Mouse (Mus musculus) limb, embryonic 12.5 days (tissue): ENCODE measurements around the gene Tent4b. TPM values are rescaled to one million over a fixed set of nuclear protein-coding genes. Genes with fewer than 3 reads are reported as not detected.

ENCODE experiments used
- ATAC-seq: fragments of 200-750 bp; cut with Nextera tagmentation; 2 replicates; pipeline ENCODE4 v1.8.0; 2017; ENCODE audit warnings: low read depth, moderate TSS enrichment; ENCODE audit not compliant: insufficient number of reproducible peaks, insufficient read depth, low FRiP score, low TSS enrichment
- H3K27ac ChIP-seq: fragments of 300-500 bp; sonication (generic); 2 replicates; pipeline ENCODE4 v1.5.1; 2016; ENCODE audit warnings: mild to moderate bottlenecking, moderate library complexity
- H3K27me3 ChIP-seq: fragments of 300-500 bp; sonication (generic); 2 replicates; pipeline ENCODE4 v1.6.1; 2016; ENCODE audit warnings: mild to moderate bottlenecking, moderate library complexity
- H3K36me3 ChIP-seq: fragments of 300-500 bp; sonication (generic); 2 replicates; pipeline ENCODE4 v1.6.1; 2016; ENCODE audit warnings: mild to moderate bottlenecking, moderate library complexity
- H3K4me1 ChIP-seq: fragments of 300-500 bp; sonication (generic); replicated peaks from 2 replicates; pipeline ENCODE4 v1.6.1; 2016
- H3K4me2 ChIP-seq: fragments of 300-500 bp; sonication (generic); 2 replicates; pipeline ENCODE4 v1.6.1; 2016; ENCODE audit warnings: mild to moderate bottlenecking, moderate library complexity
- H3K4me3 ChIP-seq: fragments of 300-500 bp; sonication (generic); replicated peaks from 2 replicates; pipeline ENCODE4 v1.5.1; 2016; ENCODE audit warnings: mild to moderate bottlenecking
- H3K9ac ChIP-seq: fragments of 300-500 bp; sonication (generic); replicated peaks from 2 replicates; pipeline ENCODE4 v1.6.1; 2016; ENCODE audit warnings: mild to moderate bottlenecking, moderate library complexity
- H3K9me3 ChIP-seq: fragments of 300-500 bp; sonication (generic); 2 replicates; pipeline ENCODE4 v1.6.1; 2016; ENCODE audit warnings: mild to moderate bottlenecking, moderate library complexity
- WGBS: fragments of 180-500 bp; shearing (Covaris S2); methylation state at CpG from one replicate; pipeline ENCODE4 v1.1.7; 2016; 5-methylcytosine and 5-hydroxymethylcytosine counted together
- polyA plus RNA-seq: library from polyadenylated mRNA; unstranded; fragments of >200 nt; fragmentation: Nextera tagmentation; extraction: Ambion mirVana; gene quantifications from 2 replicates; pipeline ENCODE4 v1.2.1, GENCODE M21; 2016

The Tent4b gene
- 10.4 and 11.9 TPM in 2 replicates for polyA plus RNA-seq

DNA sequence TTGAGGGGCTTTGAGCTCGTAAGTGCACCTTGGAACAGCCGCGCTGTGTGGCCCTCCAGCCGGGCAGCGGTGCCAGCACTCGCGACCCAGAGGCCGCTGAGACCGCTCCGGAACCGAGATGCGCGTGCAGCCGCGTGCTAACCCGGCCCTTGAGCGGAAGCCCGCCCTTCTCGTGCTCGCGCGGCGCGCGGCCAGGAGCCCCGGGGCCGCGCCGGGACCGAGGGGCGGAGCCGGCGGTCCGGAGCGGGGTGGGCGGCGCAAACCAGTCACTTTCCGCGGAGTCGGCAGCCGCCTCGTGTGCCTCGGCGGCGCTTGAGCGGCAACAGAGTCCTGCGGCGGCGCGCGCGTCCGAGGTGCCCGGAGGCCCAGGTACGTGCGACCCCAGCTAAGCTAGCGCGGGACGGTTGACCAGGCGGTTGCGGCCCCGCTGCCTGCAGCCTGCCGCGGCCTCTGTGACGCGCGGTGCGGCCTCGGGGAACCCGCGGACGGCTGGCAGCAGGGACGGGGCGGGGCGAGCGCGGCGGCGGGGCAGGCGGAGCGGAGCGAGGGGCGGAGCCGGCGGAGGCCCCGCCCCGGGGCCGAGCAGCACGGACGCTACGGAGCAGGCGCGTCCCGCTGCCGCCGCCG, at the start of gene Tent4b:
Gene Tent4b, plus strand, starts transcription at position 269 of the 627 bp plus-strand sequence.
- H3K36me3 ChIP-seq, result 0 out of 2 replicates have a peak, but pooled peaks cover 6% of the 10 kb centered on the region
- WGBS, result under 1% methylated on average over 72 of the region's 97 CpGs
- H3K4me3 ChIP-seq, result peak within 1 kb of the TSS; percentile 77
- H3K9me3 ChIP-seq, result no peaks in the 10 kb centered on the region
- H3K27ac ChIP-seq, result peak within 1 kb of the TSS; percentile 96
- H3K9ac ChIP-seq, result peak within 1 kb of the TSS; percentile 82
- peak; percentile 88 for ATAC-seq
- peak within 1 kb of the TSS; percentile 97 for H3K4me2 ChIP-seq
- no peaks in the 10 kb centered on the region for H3K27me3 ChIP-seq
- H3K4me1 ChIP-seq, result peaks cover 27% of the 10 kb centered on the region

DNA sequence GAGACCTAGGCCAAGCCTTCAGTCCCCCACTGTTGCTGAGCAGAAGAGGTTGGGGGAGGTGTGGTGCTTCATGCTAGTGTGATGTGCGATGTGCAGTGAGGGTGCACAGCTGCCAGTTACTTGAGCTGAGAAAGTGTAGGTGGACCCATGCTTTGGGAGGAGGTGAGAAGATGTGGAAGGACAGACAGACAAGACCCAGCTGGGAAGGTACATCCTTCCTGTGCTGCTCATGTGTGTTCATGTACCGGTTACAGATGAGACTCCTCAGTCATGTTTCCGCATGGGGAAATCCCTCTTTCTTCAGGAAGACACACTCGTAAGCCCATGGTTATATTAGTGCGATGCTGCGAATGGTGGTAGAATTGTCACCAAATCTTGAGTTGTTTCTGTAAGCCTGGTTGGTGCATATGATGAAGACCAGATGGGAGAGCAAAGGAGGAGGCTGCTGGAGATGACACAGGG, 48.1 kb upstream of the Tent4b start:
- H3K36me3 ChIP-seq, result peaks cover 81% of the 10 kb centered on the region
- 94% methylated on average over 6 of the region's 6 CpGs for WGBS

DNA sequence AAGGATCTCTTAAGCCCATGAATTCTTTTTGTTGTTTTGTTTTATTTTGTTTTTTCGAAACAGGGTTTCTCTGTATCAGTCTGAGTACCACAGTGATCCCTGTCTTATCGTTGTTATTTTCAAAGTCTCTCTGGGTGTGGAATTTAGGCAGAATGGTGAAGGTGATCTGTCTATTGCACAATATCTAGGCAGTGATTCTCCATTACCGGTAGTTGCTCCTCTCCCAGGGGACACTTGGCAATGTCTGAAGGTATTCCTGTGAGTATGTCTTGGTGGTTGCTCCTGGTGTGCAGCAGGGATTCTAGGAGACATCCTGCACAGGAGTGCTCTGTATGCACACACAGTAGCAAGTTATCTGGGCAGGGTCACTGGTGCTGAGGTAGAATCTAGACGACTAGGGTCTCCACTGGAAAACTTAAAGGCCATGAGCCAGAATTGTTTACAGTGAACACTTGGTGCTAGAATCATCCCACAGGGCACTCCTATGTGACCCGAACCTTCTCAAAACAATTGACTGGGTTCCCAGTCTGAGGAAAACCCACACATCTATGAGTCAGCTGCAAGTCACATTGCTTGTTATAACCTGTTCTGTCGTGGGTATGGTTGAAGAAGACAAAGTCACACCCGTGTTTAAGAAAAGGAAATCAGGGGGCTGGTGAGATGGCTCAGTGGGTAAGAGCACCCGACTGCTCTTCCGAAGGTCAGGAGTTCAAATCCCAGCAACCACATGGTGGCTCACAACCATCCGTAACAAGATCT, 38.6 kb upstream of the Tent4b start:
- Histone ChIP-seq H3K4me1 (no peaks in the 10 kb centered on the region), H3K9ac (no peak overlapping the region), H3K27ac (no peak overlapping the region), H3K4me3 (no peak overlapping the region), H3K27me3 (no peaks in the 10 kb centered on the region), H3K36me3 (peaks cover 94% of the 10 kb centered on the region), H3K4me2 (no peak overlapping the region), H3K9me3 (no peaks in the 10 kb centered on the region)
- WGBS, result 91% methylated on average over 10 of the region's 10 CpGs
- ATAC-seq, result no peak

More for the DNA sequence above, 48.1 kb upstream of the Tent4b start:
- H3K27ac ChIP-seq, result no peak overlapping the region
- H3K4me2 ChIP-seq, result no peak overlapping the region
- ATAC-seq, result no peak
- H3K4me1 ChIP-seq, result no peaks in the 10 kb centered on the region
- H3K4me3 ChIP-seq, result no peak overlapping the region
- no peaks in the 10 kb centered on the region for H3K9me3 ChIP-seq
- H3K9ac ChIP-seq, result no peak overlapping the region
- H3K27me3 ChIP-seq, result no peaks in the 10 kb centered on the region

DNA sequence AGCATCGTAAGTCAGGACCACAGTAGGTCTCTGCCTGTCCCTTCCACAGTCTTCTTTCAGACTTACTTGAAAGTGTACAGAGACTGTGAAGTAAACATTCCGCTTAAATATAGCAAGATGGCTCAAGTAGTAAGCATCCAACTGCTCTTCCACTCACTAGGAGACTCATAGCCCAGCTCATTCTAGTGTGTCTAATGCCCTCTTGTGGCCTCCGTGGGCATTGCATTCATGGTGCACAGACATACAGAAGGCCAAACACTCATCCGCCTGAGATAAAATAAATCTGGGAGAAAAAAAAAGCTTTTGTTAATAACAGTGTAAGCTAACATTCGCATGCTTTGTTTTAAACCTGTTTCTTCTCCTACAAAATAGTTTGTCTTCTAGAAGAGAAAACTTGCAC, 37.6 kb upstream of the Tent4b start:
- no peaks in the 10 kb centered on the region for H3K9me3 ChIP-seq
- H3K27ac ChIP-seq, result no peak overlapping the region
- H3K27me3 ChIP-seq, result no peaks in the 10 kb centered on the region
- ATAC-seq, result no peak
- H3K4me1 ChIP-seq, result no peaks in the 10 kb centered on the region
- 77% methylated on average over 5 of the region's 5 CpGs for WGBS
- H3K9ac ChIP-seq, result no peak overlapping the region
- H3K36me3 ChIP-seq, result peaks cover 94% of the 10 kb centered on the region
- H3K4me3 ChIP-seq, result no peak overlapping the region
- H3K4me2 ChIP-seq, result no peak overlapping the region

DNA sequence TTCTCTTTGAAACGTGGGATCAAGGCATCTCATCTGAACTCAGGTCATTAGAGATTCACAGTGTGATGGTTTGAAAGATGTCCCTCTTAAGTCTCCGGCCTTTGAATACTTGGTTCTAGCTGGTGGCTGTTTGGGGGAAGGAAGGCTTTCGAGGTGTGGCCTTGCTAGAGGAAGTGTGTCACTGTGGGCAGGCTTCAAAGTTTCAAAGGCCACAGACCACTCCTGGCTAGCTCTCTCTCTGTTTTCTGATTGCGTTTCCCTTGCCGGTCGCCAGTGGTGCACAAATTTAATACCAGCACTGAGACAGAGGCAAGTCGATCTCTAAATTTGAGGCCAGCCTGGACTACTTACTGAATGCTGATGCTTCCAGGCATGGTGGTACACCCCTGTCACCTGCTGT, 23.7 kb upstream of the Tent4b start:
- Histone ChIP-seq H3K9ac (no peak overlapping the region), H3K9me3 (no peaks in the 10 kb centered on the region), H3K36me3 (peaks cover 21% of the 10 kb centered on the region), H3K4me1 (no peaks in the 10 kb centered on the region), H3K4me3 (no peak overlapping the region), H3K4me2 (no peak overlapping the region), H3K27me3 (no peaks in the 10 kb centered on the region), H3K27ac (no peak overlapping the region)
- no peak for ATAC-seq
- 90% methylated on average over 7 of the region's 7 CpGs for WGBS

DNA sequence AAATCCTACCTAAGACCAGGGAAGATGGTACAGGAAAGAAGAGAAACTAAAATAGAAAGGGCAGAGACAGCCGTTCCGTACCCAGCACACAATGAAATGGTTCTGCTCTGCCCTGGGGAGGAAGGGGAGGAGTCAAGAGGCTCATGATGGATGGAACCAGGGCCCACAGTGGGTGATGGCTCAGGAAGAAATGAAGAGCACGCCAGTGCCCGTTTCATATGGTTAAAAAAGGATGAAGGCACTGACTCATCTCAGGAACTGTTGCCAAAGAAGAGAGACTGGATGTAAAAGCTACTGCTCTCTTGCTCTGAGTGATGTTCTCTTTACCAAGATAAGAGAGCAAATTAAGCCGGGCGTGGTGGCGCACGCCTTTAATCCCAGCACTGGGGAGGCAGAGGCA, 21.7 kb upstream of the Tent4b start:
- no peak overlapping the region for H3K27ac ChIP-seq
- H3K27me3 ChIP-seq, result no peaks in the 10 kb centered on the region
- H3K36me3 ChIP-seq, result peaks cover 9% of the 10 kb centered on the region
- no peak for ATAC-seq
- WGBS, result 95% methylated on average over 8 of the region's 8 CpGs
- no peaks in the 10 kb centered on the region for H3K4me1 ChIP-seq
- no peak overlapping the region for H3K4me2 ChIP-seq
- H3K4me3 ChIP-seq, result no peak overlapping the region
- H3K9ac ChIP-seq, result no peak overlapping the region
- H3K9me3 ChIP-seq, result no peaks in the 10 kb centered on the region

DNA sequence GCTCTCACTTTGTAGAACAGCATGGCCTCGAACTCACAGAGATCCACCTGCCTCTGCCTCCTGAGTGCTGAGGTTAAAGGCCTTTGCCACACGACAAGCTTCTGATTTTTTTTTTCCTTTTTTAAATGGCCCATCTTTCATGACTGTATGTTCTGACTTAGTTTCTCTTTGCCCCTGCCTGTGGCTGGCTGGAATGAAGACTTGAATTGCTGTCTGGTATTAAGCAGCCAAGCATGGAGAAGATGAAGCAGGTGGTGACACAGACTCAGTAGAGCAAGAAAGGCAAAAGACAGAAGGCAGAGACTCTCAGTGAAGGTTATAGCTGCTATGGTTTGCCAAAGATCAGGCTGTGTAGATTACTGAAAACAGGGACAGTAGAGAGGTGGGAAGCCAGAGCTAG, 15.9 kb upstream of the Tent4b start:
- no peaks in the 10 kb centered on the region for H3K36me3 ChIP-seq
- 82% methylated on average over 2 of the region's 2 CpGs for WGBS

DNA sequence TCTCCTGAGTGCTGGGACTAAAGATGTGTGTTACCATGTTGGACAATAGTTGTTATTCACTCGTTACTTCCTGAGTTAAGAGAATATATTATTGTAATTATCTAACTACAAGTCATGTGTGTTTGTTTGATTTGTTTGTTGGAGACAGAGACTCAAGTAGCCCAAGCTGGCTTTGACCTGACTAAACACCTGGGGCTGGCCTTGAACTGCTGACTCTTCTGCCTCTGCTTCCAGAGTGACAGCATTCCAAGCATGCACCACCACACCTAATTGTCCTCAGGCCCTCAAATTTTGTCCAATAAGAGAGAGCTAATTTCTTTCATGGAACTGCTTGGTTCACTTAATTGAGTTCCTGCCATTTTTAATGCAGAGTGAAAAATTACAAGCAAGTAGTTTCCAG, 14.1 kb upstream of the Tent4b start:
- no peak for ATAC-seq
- Histone ChIP-seq H3K4me1 (no peaks in the 10 kb centered on the region), H3K27ac (no peak overlapping the region), H3K36me3 (no peaks in the 10 kb centered on the region), H3K4me2 (no peak overlapping the region), H3K9me3 (no peaks in the 10 kb centered on the region), H3K27me3 (no peaks in the 10 kb centered on the region), H3K9ac (no peak overlapping the region), H3K4me3 (no peak overlapping the region)
- 94% methylated on average over 1 of the region's 1 CpGs for WGBS

More for the DNA sequence above, 15.9 kb upstream of the Tent4b start:
- Histone ChIP-seq H3K27ac (no peak overlapping the region), H3K4me1 (no peaks in the 10 kb centered on the region), H3K9me3 (no peaks in the 10 kb centered on the region), H3K4me3 (no peak overlapping the region), H3K4me2 (no peak overlapping the region), H3K27me3 (no peaks in the 10 kb centered on the region), H3K9ac (no peak overlapping the region)
- no peak for ATAC-seq

DNA sequence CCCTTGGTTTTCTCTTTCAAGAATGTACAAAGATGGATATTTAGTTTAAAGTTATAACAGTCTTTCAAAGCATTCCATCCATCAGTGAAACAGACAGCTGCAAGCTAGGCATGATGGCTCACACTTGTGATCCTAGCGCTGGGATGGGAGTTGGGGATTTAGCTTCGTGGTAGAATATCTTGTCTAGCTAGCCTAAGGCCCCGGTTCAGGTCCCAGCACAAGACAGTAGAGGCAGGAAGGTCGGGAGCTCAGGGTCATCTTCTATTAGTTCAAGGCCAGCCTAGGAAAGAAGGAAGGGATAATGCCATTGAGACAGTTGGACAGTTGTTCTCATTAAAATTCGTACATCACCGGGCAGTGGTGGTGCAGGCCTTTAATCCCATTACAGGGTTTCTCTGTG, 13.3 kb upstream of the Tent4b start:
- no peaks in the 10 kb centered on the region for H3K4me1 ChIP-seq
- H3K36me3 ChIP-seq, result no peaks in the 10 kb centered on the region
- no peak for ATAC-seq
- H3K27me3 ChIP-seq, result no peaks in the 10 kb centered on the region
- H3K9ac ChIP-seq, result no peak overlapping the region
- H3K4me3 ChIP-seq, result no peak overlapping the region
- WGBS, result 84% methylated on average over 6 of the region's 6 CpGs
- no peaks in the 10 kb centered on the region for H3K9me3 ChIP-seq
- no peak overlapping the region for H3K4me2 ChIP-seq
- no peak overlapping the region for H3K27ac ChIP-seq

DNA sequence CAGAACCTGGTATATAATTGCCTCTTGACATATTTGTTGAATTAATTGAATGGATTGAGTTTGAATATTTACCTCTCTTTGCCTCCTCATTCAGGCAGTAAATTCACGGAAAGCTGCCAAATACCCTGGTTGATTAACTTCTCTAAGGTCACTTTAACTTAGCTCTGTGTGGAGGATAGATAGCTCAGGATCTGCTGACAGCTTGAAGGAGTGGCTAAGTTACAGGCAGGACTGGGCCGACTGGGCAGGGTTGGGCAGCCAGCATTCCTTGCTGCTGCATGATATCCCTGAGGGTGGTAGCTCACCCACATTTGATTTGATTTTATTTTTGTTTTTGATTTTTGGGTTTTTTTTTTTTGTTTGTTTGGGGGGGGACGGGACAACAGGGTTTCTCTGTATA, 1.7 kb upstream of the Tent4b start:
- Histone ChIP-seq H3K9me3 (no peaks in the 10 kb centered on the region), H3K4me2 (no peak overlapping the region), H3K27ac (no peak overlapping the region), H3K36me3 (no peaks in the 10 kb centered on the region), H3K9ac (no peak overlapping the region), H3K4me1 (peaks cover 22% of the 10 kb centered on the region), H3K4me3 (no peak overlapping the region), H3K27me3 (no peaks in the 10 kb centered on the region)
- no peak for ATAC-seq
- WGBS, result 50% methylated on average over 3 of the region's 3 CpGs

DNA sequence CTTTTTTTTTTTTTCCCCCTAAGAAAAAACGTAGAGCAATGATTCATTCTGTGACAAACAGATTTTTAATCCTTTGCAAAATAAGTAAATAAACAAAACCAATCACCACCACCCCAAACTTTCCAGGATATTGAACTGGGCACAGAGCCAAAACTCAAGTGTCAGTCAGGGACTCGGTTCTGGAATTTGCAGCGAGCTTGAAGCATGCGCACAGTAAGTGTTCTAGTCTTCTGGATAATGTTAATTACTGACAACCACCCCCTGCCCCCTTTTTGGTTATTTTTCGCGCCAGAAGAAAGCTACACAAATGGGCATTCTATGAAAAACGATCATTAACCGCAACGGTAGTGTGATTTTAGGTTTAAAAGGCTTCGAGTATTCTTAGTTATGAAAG, 465 bp upstream of the Tent4b start:
- Histone ChIP-seq H3K9me3 (no peaks in the 10 kb centered on the region), H3K27ac (peak overlapping the region; percentile 96), H3K4me1 (peaks cover 27% of the 10 kb centered on the region), H3K4me2 (peak overlapping the region; percentile 97), H3K27me3 (no peaks in the 10 kb centered on the region), H3K9ac (peak overlapping the region; percentile 82), H3K36me3 (0 out of 2 replicates have a peak, but pooled peaks cover under 1% of the 10 kb centered on the region), H3K4me3 (peak overlapping the region; percentile 77)
- ATAC-seq, result no peak
- WGBS, result 2% methylated on average over 10 of the region's 10 CpGs
